Mouse (Mus musculus) regulatory T cell (primary cell): Measurements from ENCODE around the gene Pfdn6.
"Not testable (repeated sequence)": the region's sequence is repeated elsewhere in the genome, so short reads cannot be mapped to it uniquely, and the experiment has no call there.

Experiments used
- in situ Hi-C: fragments of 300-600 bp; cut with MboI, MseI; formaldehyde crosslinking; loops from one replicate; pipeline ENCODE4 v1.15.1; 2025; ENCODE audit warnings: high pct_unique_total_duplicates

Gene Pfdn6

DNA sequence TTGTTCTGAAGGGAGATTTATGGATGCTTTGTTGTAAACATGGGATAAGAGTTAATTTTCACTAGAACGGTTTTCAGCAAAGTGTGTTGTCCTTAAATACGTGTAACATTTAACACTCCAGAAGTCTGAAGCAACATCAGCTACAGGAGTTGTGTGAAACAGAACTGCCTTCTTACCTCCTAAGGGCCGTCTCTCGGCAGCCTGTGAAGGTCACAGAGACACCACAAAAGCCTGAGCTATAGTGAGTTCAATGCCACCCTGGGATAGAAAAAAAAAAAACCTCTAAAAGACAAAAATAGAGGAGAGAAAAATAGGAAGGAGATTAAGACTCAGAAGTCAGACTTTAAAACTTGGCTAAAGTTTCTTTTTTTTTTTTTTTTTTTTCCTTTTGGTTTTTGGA is 38.1 kb downstream of the Pfdn6 start:
- in situ Hi-C loops: loop anchor here (25.0 kb wide), 1 partner anchor 710 kb away; the partner anchor contains the start of genes Agpat1, Egfl8 and Rnf5

- in situ Hi-C loops: loop anchor here (25.0 kb wide), 1 partner anchor 711 kb away; the partner anchor contains the start of genes Agpat1, Egfl8 and Rnf5
Measured at GRCm38 (mm10) chr17:33901653-33902052, 38.5 kb downstream of the Pfdn6 start.

DNA sequence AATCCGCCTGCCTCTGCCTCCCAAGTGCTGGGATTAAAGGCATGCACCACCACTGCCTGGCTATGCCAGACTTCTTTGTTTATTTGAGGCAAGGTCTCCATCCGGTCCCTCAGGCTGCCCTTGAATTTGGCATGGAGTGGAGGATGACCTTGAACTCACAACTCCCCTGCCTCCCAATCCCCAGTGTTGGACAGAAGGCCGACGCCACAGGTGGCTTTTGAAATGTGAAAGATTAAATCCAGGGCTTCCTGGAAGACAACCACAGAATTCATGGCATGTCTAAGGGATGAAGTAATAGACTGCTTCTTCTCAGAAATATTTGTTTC is 39.2 kb downstream of the Pfdn6 start:
- in situ Hi-C loops: loop anchor here (25.0 kb wide), 1 partner anchor 711 kb away; the partner anchor contains the start of genes Agpat1, Egfl8 and Rnf5

- in situ Hi-C loops: loop anchor here (25.0 kb wide), 1 partner anchor 712 kb away; the partner anchor contains the start of genes Agpat1, Egfl8 and Rnf5
Measured at GRCm38 (mm10) chr17:33900281-33900988, 39.7 kb downstream of the Pfdn6 start.

DNA sequence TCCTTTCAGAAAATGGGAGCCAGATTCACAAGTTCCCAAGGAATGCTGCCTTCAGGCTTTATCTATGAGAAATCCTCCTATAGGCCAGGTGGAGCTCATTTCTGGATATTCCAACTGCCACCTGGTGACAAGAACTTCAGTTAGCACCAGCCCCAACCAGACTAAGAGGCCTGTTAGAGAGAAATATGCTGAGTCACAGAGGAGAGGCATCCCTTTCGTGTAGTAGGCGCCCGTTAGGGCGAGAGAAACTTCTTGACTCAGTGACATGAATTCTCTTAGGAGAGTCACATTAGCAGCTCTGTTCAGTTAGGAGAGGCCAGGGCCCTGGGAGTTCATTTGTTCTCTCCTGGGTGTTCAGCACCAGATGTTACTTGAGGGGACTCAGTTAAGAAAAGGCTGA is 40.5 kb downstream of the Pfdn6 start:
- in situ Hi-C loops: loop anchor here (25.0 kb wide), 1 partner anchor 713 kb away; the partner anchor contains the start of genes Agpat1, Egfl8 and Rnf5

GRCm38 (mm10) chr17:33898193-33898592 is 42.0 kb downstream of the Pfdn6 start:
- in situ Hi-C loops: not testable (repeated sequence)

- in situ Hi-C loops: no loop called here
Measured at GRCm38 (mm10) chr17:33897114-33897794, 42.9 kb downstream of the Pfdn6 start.

- in situ Hi-C loops: loop anchor here (5.0 kb wide), 1 partner anchor 39 kb away; no protein-coding TSS in a partner anchor
Measured at GRCm38 (mm10) chr17:33893011-33893410, 47.1 kb downstream of the Pfdn6 start.

- in situ Hi-C loops: loop anchor here (5.0 kb wide), 1 partner anchor 40 kb away; no protein-coding TSS in a partner anchor
Measured at GRCm38 (mm10) chr17:33892429-33892828, 47.7 kb downstream of the Pfdn6 start.

GRCm38 (mm10) chr17:33891892-33892291 is 48.3 kb downstream of the Pfdn6 start:
- in situ Hi-C loops: loop anchor here (5.0 kb wide), 1 partner anchor 40 kb away; no protein-coding TSS in a partner anchor

DNA sequence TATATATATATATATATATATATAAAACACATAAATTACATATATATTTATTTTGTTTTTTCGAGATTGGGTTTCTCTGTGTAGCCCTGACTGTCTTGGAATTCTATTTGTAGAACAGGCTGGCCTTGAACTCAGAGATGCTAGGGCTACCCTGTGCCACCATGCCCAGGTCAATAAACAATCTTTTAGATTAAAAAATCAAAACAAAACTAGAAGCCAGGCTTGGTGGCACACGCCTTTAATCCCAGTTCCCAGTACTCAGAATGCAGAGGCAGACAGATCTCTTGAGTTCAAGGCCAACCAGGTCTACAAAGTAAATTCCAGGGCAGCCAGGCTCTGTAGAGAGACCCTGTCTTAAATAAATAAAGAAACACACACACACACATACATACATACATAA is 48.8 kb downstream of the Pfdn6 start:
- in situ Hi-C loops: loop anchor here (5.0 kb wide), 1 partner anchor 41 kb away; no protein-coding TSS in a partner anchor

DNA sequence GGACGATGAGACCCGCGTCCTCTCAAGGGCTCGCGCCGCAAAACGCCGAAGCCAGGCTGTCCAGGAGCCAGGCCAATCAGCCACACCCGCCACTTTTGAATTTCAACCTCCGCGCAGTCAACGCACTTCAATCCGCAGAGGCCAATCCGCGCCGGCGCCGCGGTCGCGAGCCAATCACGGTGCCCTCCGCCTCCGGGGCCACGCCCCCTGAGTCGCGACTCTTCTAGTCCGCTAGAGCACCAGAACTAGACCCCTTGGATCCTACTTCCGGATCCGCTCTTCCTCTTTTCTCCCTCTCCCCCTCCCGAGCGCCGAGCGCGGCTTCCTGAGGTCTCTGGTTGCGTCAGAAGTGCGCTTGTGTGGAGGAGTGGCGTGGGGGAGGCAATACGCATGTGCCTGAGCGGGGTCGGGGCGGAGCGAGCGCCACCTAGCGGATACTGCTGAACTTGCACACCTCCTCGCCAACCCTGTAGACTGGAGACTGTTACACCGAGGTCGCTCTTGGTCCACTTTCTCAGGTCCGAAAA is 49.5 kb downstream of the Pfdn6 start, which contains the start of gene Kifc1:
TSS of gene Kifc1 (minus strand) at position 129 of the 527 bp plus-strand sequence.
- in situ Hi-C loops: loop anchor here (5.0 kb wide), 1 partner anchor 42 kb away; no protein-coding TSS in a partner anchor

DNA sequence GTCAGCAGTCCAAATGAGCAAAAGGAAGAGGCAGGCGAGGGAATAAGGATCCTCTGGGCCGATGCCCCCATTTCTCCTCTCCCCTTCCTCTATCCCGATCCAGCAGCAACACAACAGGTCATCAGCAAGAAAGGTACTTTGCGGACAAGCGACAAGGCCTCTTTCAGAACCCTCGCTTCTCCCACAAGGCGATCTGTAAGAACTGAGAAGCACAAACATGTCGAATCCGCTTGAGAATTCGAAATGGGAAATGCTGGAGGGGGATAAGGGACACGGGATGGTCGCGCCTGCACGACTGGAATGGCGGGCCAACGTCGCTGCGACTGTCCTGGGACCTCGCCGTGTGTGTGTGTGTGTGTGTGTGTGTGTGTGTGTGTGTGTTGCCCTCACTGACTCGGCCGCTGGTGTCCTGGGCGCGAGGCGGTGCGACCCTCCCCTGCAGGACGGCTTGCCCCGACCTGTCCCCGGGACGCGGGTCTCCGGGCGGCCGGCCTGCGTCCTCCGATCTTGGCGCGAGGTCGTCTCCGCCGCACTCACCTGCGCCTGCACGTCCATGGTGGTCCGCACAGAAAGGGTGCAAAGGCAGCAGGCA is 50.1 kb downstream of the Pfdn6 start:
- in situ Hi-C loops: loop anchor here (5.0 to 10.0 kb wide), 4 partner anchors 42 to 1275 kb away; no protein-coding TSS in a partner anchor
